Mouse (Mus musculus): ENCODE results near the gene Ints2. TPM values are rescaled to one million over a fixed set of nuclear protein-coding genes. Genes with fewer than 3 reads are reported as not detected.
"Not testable (repeated sequence)": the region's sequence is repeated elsewhere in the genome, so short reads cannot be mapped to it uniquely, and the experiment has no call there.

Ints2 gene
- polyA plus RNA-seq (2014; fragmentation: Nextera tagmentation; extraction: Ambion mirVana), result 27.9 and 29.8 TPM in 2 replicates

DNA sequence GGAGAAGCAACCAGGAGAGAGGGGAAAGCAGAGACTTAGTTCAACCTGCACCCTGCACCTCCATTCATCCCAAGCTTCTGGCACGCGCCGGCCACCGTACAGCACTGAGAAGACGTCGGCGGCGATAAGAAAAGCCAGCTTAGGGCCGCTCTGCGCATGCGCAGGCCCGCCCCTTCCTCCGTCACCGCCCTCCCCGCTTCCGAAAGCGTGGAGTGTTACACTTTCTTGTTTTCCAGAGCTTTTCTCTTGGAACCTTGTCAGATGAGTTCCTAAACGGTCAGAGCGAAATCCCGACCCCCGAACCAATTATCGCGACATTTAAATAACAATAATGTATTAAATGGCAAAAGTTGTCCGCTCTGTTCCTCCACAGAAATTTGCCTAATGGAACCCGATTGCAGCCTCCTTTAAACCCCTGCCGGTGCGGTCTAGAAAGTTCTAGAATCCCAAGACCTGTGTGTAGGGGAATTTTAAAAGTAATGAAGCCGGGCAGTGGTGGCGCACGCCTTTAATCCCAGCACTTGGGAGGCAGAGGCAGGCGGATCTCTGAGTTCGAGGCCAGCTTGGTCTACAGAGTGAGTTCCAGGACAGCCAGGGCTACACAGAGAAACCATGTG is at the start of gene Ints2:
Gene Ints2 (minus strand): TSS at position 116 of the 617 bp plus-strand sequence.
- peak; percentile 96 for DNase-seq (ENCODE audit: low spot score)
- Histone ChIP-seq H3K9ac (ENCODE audit: low read depth, low read length) (peak within 1 kb of the TSS; percentile 90), H3K36me3 (ENCODE audit: control insufficient read depth, insufficient read depth, low read length) (peaks cover 12% of the 10 kb centered on the region; the same call in 1 of the 2 replicates), H3K4me2 (ENCODE audit: low read depth, low read length) (peak within 1 kb of the TSS; percentile 79), H3K9me3 (ENCODE audit: control insufficient read depth, low read length) (no peaks in the 10 kb centered on the region), H3K27me3 (replicated peaks; ENCODE audit: control insufficient read depth, insufficient read depth, low read length) (no peaks in the 10 kb centered on the region), H3K4me3 (ENCODE audit: low read depth, low read length) (peak within 1 kb of the TSS; percentile 78), H3K4me1 (ENCODE audit: control insufficient read depth, insufficient read depth, low read length) (peaks cover 10% of the 10 kb centered on the region), H3K27ac (replicated peaks; ENCODE audit: low read depth, low read length) (peak within 1 kb of the TSS; percentile 80)
- peak; percentile 95 for ATAC-seq (ENCODE audit: low read depth)
- WGBS, result 8% methylated on average over 30 of the region's 32 CpGs

DNA sequence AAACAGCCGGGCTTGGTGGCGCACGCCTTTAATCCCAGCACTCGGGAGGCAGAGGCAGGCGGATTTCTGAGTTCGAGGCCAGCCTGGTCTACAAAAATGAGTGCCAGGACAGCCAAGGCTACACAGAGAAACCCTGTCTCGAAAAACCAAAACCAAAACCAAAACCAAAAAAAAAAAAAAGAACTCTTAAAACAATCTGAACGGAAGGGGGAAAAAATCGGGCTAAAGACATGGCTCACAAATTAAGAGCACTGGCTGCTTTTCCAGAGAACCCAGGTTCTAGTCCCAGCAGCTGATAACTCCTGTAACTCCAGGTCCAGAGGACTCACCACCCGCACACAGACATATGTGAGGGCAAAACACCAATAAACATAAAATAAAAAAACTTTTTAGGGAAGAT is 34.8 kb upstream of the Ints2 start:
- WGBS, result 95% methylated on average over 10 of the region's 10 CpGs
- H3K9me3 ChIP-seq (ENCODE audit: control insufficient read depth, low read length); H3K4me2 ChIP-seq (ENCODE audit: low read depth, low read length); H3K27me3 ChIP-seq (replicated peaks; ENCODE audit: control insufficient read depth, insufficient read depth, low read length); ATAC-seq (ENCODE audit: low read depth); H3K4me3 ChIP-seq (ENCODE audit: low read depth, low read length); H3K27ac ChIP-seq (replicated peaks; ENCODE audit: low read depth, low read length); H3K9ac ChIP-seq (ENCODE audit: low read depth, low read length); DNase-seq (ENCODE audit: low spot score); H3K4me1 ChIP-seq (ENCODE audit: control insufficient read depth, insufficient read depth, low read length): not testable (repeated sequence)
- H3K36me3 ChIP-seq (ENCODE audit: control insufficient read depth, insufficient read depth, low read length), result peaks cover 54% of the 10 kb centered on the region

DNA sequence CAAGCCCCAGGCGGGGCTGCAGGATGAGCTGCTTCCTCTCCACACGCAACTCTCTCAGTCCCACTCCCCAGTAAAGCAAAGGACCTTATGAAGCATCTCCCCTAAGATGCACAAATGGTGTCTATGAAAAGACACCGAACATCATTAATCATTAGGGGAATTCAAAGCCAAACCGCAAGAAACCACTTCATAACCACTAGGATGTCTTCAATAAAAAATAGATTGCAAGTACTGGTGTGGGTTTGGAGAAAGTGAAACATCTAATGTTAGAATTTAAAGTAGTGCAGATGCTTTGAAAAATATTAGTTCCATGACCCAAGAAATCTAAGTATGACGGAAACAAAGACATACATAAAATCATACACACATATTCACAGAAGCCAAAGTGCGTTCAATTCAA is 34.3 kb upstream of the Ints2 start:
- ATAC-seq (ENCODE audit: low read depth), result no peak
- H3K4me3 ChIP-seq (ENCODE audit: low read depth, low read length), result no peak overlapping the region
- H3K9ac ChIP-seq (ENCODE audit: low read depth, low read length), result no peak overlapping the region
- H3K9me3 ChIP-seq (ENCODE audit: control insufficient read depth, low read length), result no peaks in the 10 kb centered on the region
- H3K27me3 ChIP-seq (replicated peaks; ENCODE audit: control insufficient read depth, insufficient read depth, low read length), result no peaks in the 10 kb centered on the region
- no peak for DNase-seq (ENCODE audit: low spot score)
- H3K36me3 ChIP-seq (ENCODE audit: control insufficient read depth, insufficient read depth, low read length), result peaks cover 50% of the 10 kb centered on the region
- no peak overlapping the region for H3K27ac ChIP-seq (replicated peaks; ENCODE audit: low read depth, low read length)
- H3K4me2 ChIP-seq (ENCODE audit: low read depth, low read length), result no peak overlapping the region
- WGBS, result 91% methylated on average over 6 of the region's 6 CpGs
- H3K4me1 ChIP-seq (ENCODE audit: control insufficient read depth, insufficient read depth, low read length), result no peaks in the 10 kb centered on the region

DNA sequence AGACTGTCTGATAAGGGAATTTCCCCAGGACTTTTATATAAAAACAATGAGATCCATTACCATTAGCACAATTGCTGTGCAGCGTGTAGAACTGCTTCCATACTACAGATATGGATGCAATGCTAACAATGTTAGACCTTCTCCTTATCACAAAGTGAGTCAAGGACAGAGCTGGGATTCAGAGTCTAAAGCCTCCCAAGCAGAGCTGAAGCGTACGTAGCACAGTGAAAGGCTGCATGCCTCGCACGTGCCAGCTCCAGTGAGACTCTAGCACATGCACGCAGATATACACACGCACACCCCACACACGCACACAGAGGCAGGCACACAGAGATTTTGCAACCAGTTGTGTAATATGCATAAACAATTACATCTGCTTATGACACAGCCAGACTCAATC is 28.4 kb upstream of the Ints2 start:
- Histone ChIP-seq H3K4me3 (ENCODE audit: low read depth, low read length) (no peak overlapping the region), H3K4me1 (ENCODE audit: control insufficient read depth, insufficient read depth, low read length) (no peaks in the 10 kb centered on the region)
- DNase-seq (ENCODE audit: low spot score), result no peak

GRCm38 (mm10) chr11:86278442-86279102 is 21.2 kb upstream of the Ints2 start:
- Histone ChIP-seq H3K4me3 (ENCODE audit: low read depth, low read length) (no peak overlapping the region), H3K4me1 (ENCODE audit: control insufficient read depth, insufficient read depth, low read length) (no peaks in the 10 kb centered on the region), H3K36me3 (ENCODE audit: control insufficient read depth, insufficient read depth, low read length) (peaks cover 89% of the 10 kb centered on the region), H3K9ac (ENCODE audit: low read depth, low read length) (no peak overlapping the region), H3K27ac (replicated peaks; ENCODE audit: low read depth, low read length) (no peak overlapping the region), H3K27me3 (replicated peaks; ENCODE audit: control insufficient read depth, insufficient read depth, low read length) (no peaks in the 10 kb centered on the region), H3K4me2 (ENCODE audit: low read depth, low read length) (no peak overlapping the region), H3K9me3 (ENCODE audit: control insufficient read depth, low read length) (no peaks in the 10 kb centered on the region)
- DNase-seq (ENCODE audit: low spot score) (no peak), ATAC-seq (ENCODE audit: low read depth) (no peak)
- 93% methylated on average over 6 of the region's 6 CpGs for WGBS

More for the DNA sequence above, 28.4 kb upstream of the Ints2 start:
- Histone ChIP-seq H3K4me2 (ENCODE audit: low read depth, low read length) (no peak overlapping the region), H3K9me3 (ENCODE audit: control insufficient read depth, low read length) (no peaks in the 10 kb centered on the region), H3K27me3 (replicated peaks; ENCODE audit: control insufficient read depth, insufficient read depth, low read length) (no peaks in the 10 kb centered on the region), H3K9ac (ENCODE audit: low read depth, low read length) (no peak overlapping the region), H3K27ac (replicated peaks; ENCODE audit: low read depth, low read length) (no peak overlapping the region), H3K36me3 (ENCODE audit: control insufficient read depth, insufficient read depth, low read length) (peaks cover 79% of the 10 kb centered on the region)
- ATAC-seq (ENCODE audit: low read depth), result no peak
- 90% methylated on average over 8 of the region's 8 CpGs for WGBS

DNA sequence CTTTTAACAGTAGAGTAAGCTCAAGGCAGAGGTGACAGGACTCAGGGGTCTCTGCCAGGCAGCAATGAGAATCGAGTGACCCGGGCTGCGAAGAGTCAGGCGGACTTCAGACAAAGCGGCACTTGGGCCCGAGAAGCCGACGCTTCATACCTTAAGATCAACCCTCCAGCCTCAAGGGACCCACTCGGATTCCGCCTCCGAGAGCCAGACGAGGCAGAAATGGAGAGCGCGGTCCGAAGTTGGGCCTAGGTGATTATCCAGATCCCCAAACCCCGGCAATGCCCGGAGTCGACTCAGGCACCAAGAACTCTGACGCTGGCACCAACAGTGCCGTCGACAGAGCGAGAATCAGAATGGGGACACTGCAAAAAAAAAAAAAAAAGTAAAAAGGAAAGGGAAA is 321 bp downstream of the Ints2 start:
- H3K36me3 ChIP-seq (ENCODE audit: control insufficient read depth, insufficient read depth, low read length), result peaks cover 16% of the 10 kb centered on the region
- peak overlapping the region; percentile 78 for H3K4me3 ChIP-seq (ENCODE audit: low read depth, low read length)
- no peaks in the 10 kb centered on the region for H3K27me3 ChIP-seq (replicated peaks; ENCODE audit: control insufficient read depth, insufficient read depth, low read length)
- H3K9ac ChIP-seq (ENCODE audit: low read depth, low read length), result peak overlapping the region; percentile 90
- peak overlapping the region; percentile 79 for H3K4me2 ChIP-seq (ENCODE audit: low read depth, low read length)
- H3K27ac ChIP-seq (replicated peaks; ENCODE audit: low read depth, low read length), result peak overlapping the region; percentile 80
- no peaks in the 10 kb centered on the region for H3K9me3 ChIP-seq (ENCODE audit: control insufficient read depth, low read length)
- ATAC-seq (ENCODE audit: low read depth) (peak; percentile 13; the same call in 1 of the 2 replicates), DNase-seq (ENCODE audit: low spot score) (no peak)
- peaks cover 10% of the 10 kb centered on the region for H3K4me1 ChIP-seq (ENCODE audit: control insufficient read depth, insufficient read depth, low read length)
- WGBS, result under 1% methylated on average over 22 of the region's 22 CpGs

- WGBS, result 92% methylated on average over 1 of the region's 1 CpGs
- Histone ChIP-seq H3K36me3 (ENCODE audit: control insufficient read depth, insufficient read depth, low read length) (peaks cover 48% of the 10 kb centered on the region), H3K27me3 (replicated peaks; ENCODE audit: control insufficient read depth, insufficient read depth, low read length) (no peaks in the 10 kb centered on the region)
Measured at GRCm38 (mm10) chr11:86253342-86253741, 4.0 kb downstream of the Ints2 start.

GRCm38 (mm10) chr11:86232446-86232845 is 24.9 kb downstream of the Ints2 start:
- DNase-seq (ENCODE audit: low spot score) (no peak), ATAC-seq (ENCODE audit: low read depth) (no peak)
- Histone ChIP-seq H3K27ac (replicated peaks; ENCODE audit: low read depth, low read length) (no peak overlapping the region), H3K4me2 (ENCODE audit: low read depth, low read length) (no peak overlapping the region), H3K27me3 (replicated peaks; ENCODE audit: control insufficient read depth, insufficient read depth, low read length) (no peaks in the 10 kb centered on the region), H3K4me1 (ENCODE audit: control insufficient read depth, insufficient read depth, low read length) (no peaks in the 10 kb centered on the region), H3K9me3 (ENCODE audit: control insufficient read depth, low read length) (no peaks in the 10 kb centered on the region), H3K36me3 (ENCODE audit: control insufficient read depth, insufficient read depth, low read length) (peaks cover 80% of the 10 kb centered on the region), H3K9ac (ENCODE audit: low read depth, low read length) (no peak overlapping the region), H3K4me3 (ENCODE audit: low read depth, low read length) (no peak overlapping the region)
- WGBS, result 68% methylated on average over 4 of the region's 4 CpGs

More at GRCm38 (mm10) chr11:86253342-86253741, 4.0 kb downstream of the Ints2 start:
- DNase-seq (ENCODE audit: low spot score), result no peak
- Histone ChIP-seq H3K9me3 (ENCODE audit: control insufficient read depth, low read length) (no peaks in the 10 kb centered on the region), H3K27ac (replicated peaks; ENCODE audit: low read depth, low read length) (no peak overlapping the region), H3K4me3 (ENCODE audit: low read depth, low read length) (no peak overlapping the region), H3K9ac (ENCODE audit: low read depth, low read length) (no peak overlapping the region), H3K4me2 (ENCODE audit: low read depth, low read length) (no peak overlapping the region), H3K4me1 (ENCODE audit: control insufficient read depth, insufficient read depth, low read length) (peaks cover 10% of the 10 kb centered on the region)
- ATAC-seq (ENCODE audit: low read depth), result no peak
